Comparison of ENCODE assay signal across 26 mouse cellular contexts in genomic region chr13:49109665-49110064, GRCm38 (mm10). TPM values are rescaled to one million over a fixed set of nuclear protein-coding genes. Genes with fewer than 3 reads are reported as not detected.
DNase-seq lines count a peak whose midpoint lies in the region; ATAC-seq lines count a peak whose summit lies in the region.
"Had no signal": no experiment of that assay in that cellular context is flagged by ENCODE, and none has a peak within 500 bp of the region (broad histone marks: within the 10 kb centered on the region; RNA-seq: fewer than 3 reads in every experiment).

No protein-coding gene starts in this region.

- no peak overlapping the region for H3K9ac ChIP-seq in heart, embryonic 12.5 days
- H3K9ac ChIP-seq: embryonic facial prominence, embryonic 13.5 days; embryonic facial prominence, embryonic 15.5 days; forebrain, embryonic 12.5 days had no signal

- no peak overlapping the region for H3K27ac ChIP-seq in heart, embryonic 12.5 days (ENCODE audit: poor library complexity, severe bottlenecking)
- H3K27ac ChIP-seq: embryonic facial prominence, embryonic 13.5 days; embryonic facial prominence, embryonic 15.5 days; forebrain, embryonic 10.5 days; forebrain, embryonic 12.5 days had no signal

- intact Hi-C loops in left cerebral cortex, postnatal 14 days (cut with DNase I), result no loop called here

- no peak overlapping the region for H3K4me2 ChIP-seq in heart, embryonic 12.5 days
- H3K4me2 ChIP-seq: embryonic facial prominence, embryonic 13.5 days; embryonic facial prominence, embryonic 15.5 days; forebrain, embryonic 12.5 days had no signal

- 74% methylated on average over 3 of the region's 3 CpGs for WGBS in heart, embryonic 12.5 days

- no peak overlapping the region for H3K4me3 ChIP-seq in heart, embryonic 12.5 days
- H3K4me3 ChIP-seq: embryonic facial prominence, embryonic 13.5 days; embryonic facial prominence, embryonic 15.5 days; erythroblast, embryonic 14.5 days; forebrain, embryonic 10.5 days; forebrain, embryonic 12.5 days had no signal

- no peaks in the 10 kb centered on the region for H3K27me3 ChIP-seq in heart, embryonic 12.5 days (replicated peaks)
- H3K27me3 ChIP-seq: embryonic facial prominence, embryonic 13.5 days; embryonic facial prominence, embryonic 15.5 days; forebrain, embryonic 12.5 days had no signal

- DNase-seq in heart, adult 11 months, result peak; percentile 88
- no peak for DNase-seq in B cell, adult 2 months
- no peak for DNase-seq in layer of hippocampus, postnatal 14 days (ENCODE audit: low spot score in 2 of 2)
- DNase-seq in left cerebral cortex, postnatal 14 days (ENCODE audit: low spot score in 2 of 2), result no peak
- DNase-seq: adrenal gland, adult 2 months; adrenal gland, postnatal 14 days; adrenal gland, postnatal 36 days; cerebellum, adult 11-12 months; cerebellum, adult 2 months; cerebellum, adult 9-10 months; cerebellum, postnatal 10 days; cerebellum, postnatal 25 days; embryo, embryonic 11 days had no signal

- no peak for ATAC-seq in heart, embryonic 12.5 days (ENCODE audit: insufficient number of reproducible peaks, low FRiP score)
- ATAC-seq in common myeloid progenitor, adult 5-6 weeks (replicated peaks; ENCODE audit: low read depth, poor library complexity, severe bottlenecking), result peak; percentile 26
- ATAC-seq in megakaryocyte, adult 5-6 weeks (ENCODE audit: poor library complexity, severe bottlenecking), result peak; percentile 77
- 0 out of 2 replicates have a peak, but pooled peaks have one; percentile 33 for ATAC-seq in monocyte, adult 5-6 weeks (replicated peaks; ENCODE audit: insufficient number of reproducible peaks, low FRiP score, low TSS enrichment, poor library complexity, severe bottlenecking)
- ATAC-seq: forebrain, embryonic 14.5 days; forebrain, embryonic 16.5 days had no signal

- peaks cover 10% of the 10 kb centered on the region for H3K9me3 ChIP-seq in heart, embryonic 12.5 days (replicated peaks)
- H3K9me3 ChIP-seq: embryonic facial prominence, embryonic 15.5 days; forebrain, embryonic 12.5 days had no signal

- H3K36me3 ChIP-seq in heart, embryonic 12.5 days, result no peaks in the 10 kb centered on the region
- H3K36me3 ChIP-seq: embryonic facial prominence, embryonic 13.5 days; embryonic facial prominence, embryonic 15.5 days had no signal

- no peaks in the 10 kb centered on the region for H3K4me1 ChIP-seq in heart, embryonic 12.5 days (replicated peaks)
- H3K4me1 ChIP-seq: forebrain, embryonic 12.5 days had no signal

RNA-seq across cellular contexts. Expression of gene Wnk2, which starts 38.1 kb away (rescaled TPM):
- polyA plus RNA-seq in heart, embryonic 12.5 days (2016; fragmentation: Nextera tagmentation; extraction: Ambion mirVana), result 0.89 and 1.4 TPM in 2 replicates
- not detected in 2 replicates for total RNA-seq in common myeloid progenitor, adult 5-6 weeks (2017)
- 0.66 and 1.6 TPM in 2 replicates for total RNA-seq in megakaryocyte, adult 5-6 weeks (2015)
- total RNA-seq in megakaryocyte, adult 5-6 weeks (2017), result 0.33 and 0.48 TPM in 2 replicates
- total RNA-seq in monocyte, adult 5-6 weeks (2017), result not detected in 3 replicates
- total RNA-seq in layer of hippocampus, postnatal 14 days (2021), result 10 to 100 TPM; 91.9 to 99.8 TPM
- total RNA-seq in left cerebral cortex, postnatal 14 days (2021), result 100 to 1,000 TPM; 112 to 118 TPM
- total RNA-seq: MEL had no signal
- polyA plus RNA-seq: C2C12; erythroblast, embryonic 14.5 days had no signal

Comparison
In these comparisons a context has a peak if more than half of its experiments do, and no peak if none do; other contexts are left out.
1. RNA of gene Wnk2, which starts 38.1 kb away (total RNA-seq): 112 to 118 TPM in left cerebral cortex, postnatal 14 days and 91.9 to 99.8 TPM in layer of hippocampus, postnatal 14 days; 0.33 to 1.6 TPM in megakaryocyte, adult 5-6 weeks, not detected in common myeloid progenitor, adult 5-6 weeks and not detected in monocyte, adult 5-6 weeks; every median in the first group is over 10 times any median in the second.